Mouse (Mus musculus): ENCODE measurements around the gene Prdm4.

GRCm38 (mm10) chr10:85948483-85949196 is 31.7 kb upstream of the Prdm4 start:
- no peak for TF ChIP-seq CTCF (IDR thresholded peaks at IDR 0.05; ENCODE audit: low read depth)
- no peak for TF ChIP-seq EP300 (IDR thresholded peaks at IDR 0.05; ENCODE audit: low read depth)

All from heart, postnatal 0 days (tissue).